Mouse (Mus musculus) CH12.LX (cell line): ENCODE data around the gene Letmd1. TPM values are rescaled to one million over a fixed set of nuclear protein-coding genes. Genes with fewer than 3 reads are reported as not detected.

ENCODE experiments used
- DNase-seq: peaks from one replicate; pipeline ENCODE4 v3.0.0-alpha.2; 2013; ENCODE audit errors: extremely low read depth
- H3K27ac ChIP-seq: 2 replicates; pipeline ENCODE4 v1.5.1; 2012; ENCODE audit warnings: low read depth, mild to moderate bottlenecking, control low read depth, moderate library complexity; ENCODE audit not compliant: insufficient read depth
- H3K27me3 ChIP-seq: replicated peaks from 2 replicates; pipeline ENCODE3; 2012; ENCODE audit warnings: inconsistent platforms
- H3K36me3 ChIP-seq, 2 experiments: replicated peaks in 1 of 2; 2 replicates each; pipeline versions ENCODE3 to v1.6.1; 2012; ENCODE audit warnings: inconsistent platforms in 1 of 2, low read length in 1 of 2, mild to moderate bottlenecking in 1 of 2, mixed read lengths in 1 of 2, moderate library complexity in 1 of 2; ENCODE audit not compliant: control insufficient read depth in 1 of 2, insufficient read depth in 1 of 2
- H3K4me1 ChIP-seq, 2 experiments: 2 replicates each; pipeline ENCODE4 v1.6.1; 2012; ENCODE audit warnings: inconsistent platforms in 1 of 2, moderate library complexity in 1 of 2; ENCODE audit not compliant: insufficient read depth in 2 of 2, control insufficient read depth in 1 of 2
- H3K4me2 ChIP-seq: 2 replicates; pipeline ENCODE4 v1.6.1; 2012; ENCODE audit warnings: low read depth, mild to moderate bottlenecking, control low read depth; ENCODE audit not compliant: poor library complexity, insufficient read depth, severe bottlenecking
- H3K4me3 ChIP-seq, 3 experiments: fragments of 150-350 bp in 1 of 3; sonication (generic) in 1 of 3; replicated peaks in 1 of 3; 2 replicates each; pipeline versions ENCODE3 to v1.5.1; 2011 to 2012; ENCODE audit warnings: low read depth in 2 of 3, low read length in 2 of 3, mild to moderate bottlenecking in 2 of 3, moderate library complexity in 2 of 3, control low read depth in 1 of 3, improper control_type of control experiment in 1 of 3, inconsistent platforms in 1 of 3, mixed read lengths in 1 of 3; ENCODE audit not compliant: poor library complexity in 1 of 3
- H3K79me2 ChIP-seq: replicated peaks from 2 replicates; pipeline ENCODE4 v1.6.1; 2012; ENCODE audit warnings: mild to moderate bottlenecking, moderate library complexity; ENCODE audit not compliant: control insufficient read depth, poor library complexity, insufficient read depth, severe bottlenecking; ENCODE audit errors: extremely low read depth
- H3K9ac ChIP-seq: 2 replicates; pipeline ENCODE4 v1.6.1; 2012; ENCODE audit warnings: low read depth, mild to moderate bottlenecking, control low read depth, moderate library complexity; ENCODE audit not compliant: insufficient read depth
- H3K9me3 ChIP-seq: replicated peaks from 2 replicates; pipeline ENCODE3; 2012; ENCODE audit warnings: low read length, inconsistent platforms, mixed read lengths
- BHLHE40 ChIP-seq: IDR thresholded peaks from 2 replicates; pipeline ENCODE4 v1.6.1; 2011; ENCODE audit warnings: mild to moderate bottlenecking, low read depth, low read length, improper control_type of control experiment
- CHD2 ChIP-seq: IDR thresholded peaks from 2 replicates; pipeline ENCODE4 v1.6.1; 2011; ENCODE audit warnings: low read length, improper control_type of control experiment
- CTCF ChIP-seq, 2 experiments: IDR thresholded peaks in 1 of 2; conservative IDR thresholded peaks in 1 of 2; 2 replicates each; pipeline ENCODE4 v1.5.1; 2011 to 2012; ENCODE audit warnings: low read depth in 2 of 2, low read length in 2 of 2, improper control_type of control experiment in 1 of 2, inconsistent platforms in 1 of 2, mild to moderate bottlenecking in 1 of 2, moderate library complexity in 1 of 2
- ELF1 ChIP-seq: IDR thresholded peaks from 2 replicates; pipeline ENCODE4 v1.6.1; 2014; ENCODE audit warnings: low read depth, mild to moderate bottlenecking, inconsistent platforms, low read length, improper control_type of control experiment
- HCFC1 ChIP-seq: IDR thresholded peaks from 2 replicates; pipeline ENCODE4 v1.6.1; 2012; ENCODE audit warnings: low read depth, mild to moderate bottlenecking, inconsistent platforms, low read length, improper control_type of control experiment
- IRF4 ChIP-seq: IDR thresholded peaks from 2 replicates; pipeline ENCODE4 v1.6.1; 2014; ENCODE audit warnings: low read depth, mild to moderate bottlenecking, inconsistent platforms, low read length, improper control_type of control experiment
- JUND ChIP-seq: conservative IDR thresholded peaks from 2 replicates; pipeline ENCODE4 v1.6.1; 2011; ENCODE audit warnings: low read depth, low read length, improper control_type of control experiment
- MAFK ChIP-seq: IDR thresholded peaks from 2 replicates; pipeline ENCODE4 v1.6.1; 2011; ENCODE audit warnings: low read length, improper control_type of control experiment; ENCODE audit not compliant: insufficient replicate concordance
- MAX ChIP-seq: IDR thresholded peaks from 2 replicates; pipeline ENCODE4 v1.6.1; 2011; ENCODE audit warnings: low read length, improper control_type of control experiment
- MAZ ChIP-seq: IDR thresholded peaks from 2 replicates; pipeline ENCODE4 v1.6.1; 2012; ENCODE audit warnings: low read depth, mild to moderate bottlenecking, inconsistent platforms, low read length, improper control_type of control experiment, moderate library complexity
- MEF2A ChIP-seq: IDR thresholded peaks from 2 replicates; pipeline ENCODE4 v1.6.1; 2014; ENCODE audit warnings: low read depth, mild to moderate bottlenecking, inconsistent platforms, low read length, improper control_type of control experiment, borderline replicate concordance
- MYC ChIP-seq: IDR thresholded peaks from 2 replicates; pipeline ENCODE4 v1.6.1; 2011; ENCODE audit warnings: low read depth, mild to moderate bottlenecking, improper control_type of control experiment, low read length
- NELFE ChIP-seq: IDR thresholded peaks from 2 replicates; pipeline ENCODE4 v1.6.1; 2011; ENCODE audit warnings: low read depth, low read length, improper control_type of control experiment
- POLR2A ChIP-seq: IDR thresholded peaks from 2 replicates; pipeline ENCODE4 v1.6.1; 2011; ENCODE audit warnings: low read depth, mild to moderate bottlenecking, improper control_type of control experiment, low read length
- POLR2AphosphoS2 ChIP-seq: IDR thresholded peaks from 2 replicates; pipeline ENCODE4 v1.6.1; 2011; ENCODE audit warnings: low read depth, low read length, improper control_type of control experiment
- RAD21 ChIP-seq: IDR thresholded peaks from 2 replicates; pipeline ENCODE4 v1.6.1; 2011; ENCODE audit warnings: low read depth, mild to moderate bottlenecking, low read length, improper control_type of control experiment, moderate library complexity
- SIN3A ChIP-seq: IDR thresholded peaks from 2 replicates; pipeline ENCODE4 v1.6.1; 2012; ENCODE audit warnings: low read length, improper control_type of control experiment, inconsistent platforms
- SMC3 ChIP-seq: IDR thresholded peaks from 2 replicates; pipeline ENCODE4 v1.6.1; 2011; ENCODE audit warnings: low read depth, low read length, improper control_type of control experiment
- TCF12 ChIP-seq: IDR thresholded peaks from 2 replicates; pipeline ENCODE4 v1.6.1; 2014; ENCODE audit warnings: low read depth, mild to moderate bottlenecking, inconsistent platforms, low read length, improper control_type of control experiment
- USF2 ChIP-seq: conservative IDR thresholded peaks from 2 replicates; pipeline ENCODE4 v1.6.1; 2011; ENCODE audit warnings: low read depth, low read length, improper control_type of control experiment
- ZC3H11A ChIP-seq: IDR thresholded peaks from 2 replicates; pipeline ENCODE4 v1.6.1; 2012; ENCODE audit warnings: low read depth, mild to moderate bottlenecking, inconsistent platforms, low read length, improper control_type of control experiment
- ZKSCAN1 ChIP-seq: IDR thresholded peaks from 2 replicates; pipeline ENCODE4 v1.6.1; 2012; ENCODE audit warnings: low read depth, inconsistent platforms, low read length, improper control_type of control experiment, borderline replicate concordance
- ZNF384 ChIP-seq: IDR thresholded peaks from 2 replicates; pipeline ENCODE4 v1.6.1; 2012; ENCODE audit warnings: low read depth, low read length, improper control_type of control experiment, inconsistent platforms
- dilution Hi-C: fragments of 300-500 bp; cut with MboI; formaldehyde crosslinking; loops from 2 replicates; pipeline ENCODE4 v1.14.3; 2020; ENCODE audit warnings: low sequenced_read_pairs; ENCODE audit not compliant: extremely low pct_unique_long_range_greater_than_20kb, extremely low pct_ligation_motif_present
- in situ Hi-C: fragments of 300-500 bp; cut with MboI; formaldehyde crosslinking; loops from 3 replicates; pipeline ENCODE4 v1.14.3; 2019; ENCODE audit warnings: low sequenced_read_pairs, low pct_ligation_motif_present, low pct_unique_long_range_greater_than_20kb, mixed read lengths
- polyA plus RNA-seq: library from polyadenylated mRNA; unstranded; fragments of >175 nt; gene quantifications from 2 replicates; pipeline ENCODE4 v1.2.1, GENCODE M21; 2012; ENCODE audit warnings: low read depth; ENCODE audit not compliant: insufficient read length
- total RNA-seq, 2 experiments: library from RNA; depleted of rRNA; stranded (reverse); fragments of 300-350 nt in 1 of 2; fragments of >200 nt in 1 of 2; gene quantifications; 2 replicates each; pipeline ENCODE4 v1.2.3; 2012 to 2014

Gene Letmd1
- total and polyA plus RNA-seq, 3 experiments, result 31.4 to 51.3 (median 39.0) TPM

GRCm38 (mm10) chr15:100458055-100458454 lies 10.8 kb upstream of the Letmd1 start:
- in situ Hi-C loops (no loop called here), dilution Hi-C loops (no loop called here)
- Histone ChIP-seq H3K4me1 (peaks cover 8 to 29% of the 10 kb centered on the region in 2 experiments), H3K27ac (no peak overlapping the region), H3K27me3 (peaks cover 3% of the 10 kb centered on the region), H3K79me2 (no peaks in the 10 kb centered on the region), H3K9ac (peak overlapping the region; percentile 43; the same call in 1 of the 2 replicates), H3K36me3 (no peaks in the 10 kb centered on the region), H3K4me3 (peak overlapping the region in 2 of 3 experiments; percentile 7 to 33), H3K9me3 (no peaks in the 10 kb centered on the region), H3K4me2 (peak overlapping the region; percentile 96)
- peak; percentile 95 for DNase-seq
- TF ChIP-seq POLR2A (no peak), JUND (peak; percentile 30; the same call in 1 of the 2 replicates), ZKSCAN1 (no peak), POLR2AphosphoS2 (no peak), USF2 (no peak), ZNF384 (0 out of 2 replicates have a peak, but pooled peaks have one; percentile 34), MEF2A (peak; percentile 30; the same call in 1 of the 2 replicates), ELF1 (no peak), TCF12 (no peak), NELFE (no peak; the same call in 1 of the 2 replicates), RAD21 (peak; percentile 91), CHD2 (no peak), BHLHE40 (no peak), SMC3 (peak; percentile 70), MAX (no peak), MAFK (0 out of 2 replicates have a peak, but pooled peaks have one; percentile 14), MYC (no peak), IRF4 (peak; percentile 56; the same call in 1 of the 2 replicates), CTCF (conservative IDR thresholded peaks at IDR 0.05 in 1 of 2, IDR thresholded peaks at IDR 0.05 in 1 of 2; ENCODE audit: low read depth in 2 of 2, low read length in 2 of 2) (peak; percentile 91 to 92), MAZ (0 out of 2 replicates have a peak, but pooled peaks have one; percentile 38), HCFC1 (no peak; the same call in 1 of the 2 replicates), SIN3A (0 out of 2 replicates have a peak, but pooled peaks have one; percentile 28), ZC3H11A (peak; percentile 49)
